Mouse (Mus musculus): ENCODE results near the gene Wdr66. TPM values are rescaled to one million over a fixed set of nuclear protein-coding genes. Genes with fewer than 3 reads are reported as not detected.

Wdr66 gene
- polyA plus RNA-seq, 1 experiment = 1.3 TPM

- TF ChIP-seq POLR2A (IDR thresholded peaks at IDR 0.05; ENCODE audit: borderline replicate concordance, insufficient read depth, low read length) (no peak), CTCF (IDR thresholded peaks at IDR 0.05; ENCODE audit: borderline replicate concordance, insufficient read depth, low read depth, low read length) (no peak)
- WGBS = 70% methylated on average over 6 of the region's 6 CpGs
- Histone ChIP-seq H3K4me3 (replicated peaks; ENCODE audit: insufficient read depth, low read depth, low read length) (no peak overlapping the region), H3K27me3 (ENCODE audit: control insufficient read depth, insufficient read depth, low read length) (no peaks in the 10 kb centered on the region), H3K27ac (ENCODE audit: insufficient read depth, low read length) (no peak overlapping the region), H3K4me1 (ENCODE audit: control insufficient read depth, insufficient read depth, low read length) (peaks cover 3% of the 10 kb centered on the region; the same call in 1 of the 2 replicates)
- no peak for DNase-seq
Measured at GRCm38 (mm10) chr5:123375793-123376452, 124.0 kb downstream of the Wdr66 start.

- TF ChIP-seq POLR2A (IDR thresholded peaks at IDR 0.05; ENCODE audit: borderline replicate concordance, insufficient read depth, low read length) (no peak), CTCF (IDR thresholded peaks at IDR 0.05; ENCODE audit: borderline replicate concordance, insufficient read depth, low read depth, low read length) (no peak)
- DNase-seq = peak; percentile 75 to 83
- H3K27ac ChIP-seq (ENCODE audit: insufficient read depth, low read length) = no peak overlapping the region
- H3K4me3 ChIP-seq (replicated peaks; ENCODE audit: insufficient read depth, low read depth, low read length) = no peak overlapping the region
- WGBS = 3% methylated on average over 10 of the region's 10 CpGs
- no peaks in the 10 kb centered on the region for H3K27me3 ChIP-seq (ENCODE audit: control insufficient read depth, insufficient read depth, low read length)
- H3K4me1 ChIP-seq (ENCODE audit: control insufficient read depth, insufficient read depth, low read length) = peaks cover 3% of the 10 kb centered on the region; the same call in 1 of the 2 replicates
Measured at GRCm38 (mm10) chr5:123376569-123376968, 124.7 kb downstream of the Wdr66 start.

Other genes with a start within 250 kb of the Wdr66 start
- 20.7 and 21.4 TPM in 2 replicates for gene Orai1, start 237.0 kb upstream of the Wdr66 start, polyA plus RNA-seq (2012; rRNA removed)
- gene Morn3, start 205.1 kb upstream of the Wdr66 start, polyA plus RNA-seq (2012; rRNA removed) = 0.23 and 0.73 TPM in 2 replicates
- gene Tmem120b, start 183.7 kb upstream of the Wdr66 start, polyA plus RNA-seq (2012; rRNA removed) = 21.8 and 25.3 TPM in 2 replicates
- 27.0 and 32.3 TPM in 2 replicates for gene Rhof, start 119.4 kb upstream of the Wdr66 start, polyA plus RNA-seq (2012; rRNA removed)
- gene Setd1b, start 109.9 kb upstream of the Wdr66 start, polyA plus RNA-seq (2012; rRNA removed) = 14.9 and 17.0 TPM in 2 replicates
- gene Psmd9, start 82.7 kb upstream of the Wdr66 start, polyA plus RNA-seq (2012; rRNA removed) = 28.4 and 29.9 TPM in 2 replicates
- not detected in 2 replicates for gene Hpd, start 69.4 kb upstream of the Wdr66 start, polyA plus RNA-seq (2012; rRNA removed)
- gene Bcl7a, start 91.7 kb downstream of the Wdr66 start, polyA plus RNA-seq (2012; rRNA removed) = 28.9 and 29.4 TPM in 2 replicates
- 21.7 and 24.2 TPM in 2 replicates for gene Mlxip, start 142.7 kb downstream of the Wdr66 start, polyA plus RNA-seq (2012; rRNA removed)
- gene Lrrc43, start 237.2 kb downstream of the Wdr66 start, polyA plus RNA-seq (2012; rRNA removed) = 0.07 and 0.40 TPM in 2 replicates
- not detected in 2 replicates for gene Il31, start 237.4 kb downstream of the Wdr66 start, polyA plus RNA-seq (2012; rRNA removed)